Mouse (Mus musculus): ENCODE data around the gene Grem1.

Grem1 gene

DNA sequence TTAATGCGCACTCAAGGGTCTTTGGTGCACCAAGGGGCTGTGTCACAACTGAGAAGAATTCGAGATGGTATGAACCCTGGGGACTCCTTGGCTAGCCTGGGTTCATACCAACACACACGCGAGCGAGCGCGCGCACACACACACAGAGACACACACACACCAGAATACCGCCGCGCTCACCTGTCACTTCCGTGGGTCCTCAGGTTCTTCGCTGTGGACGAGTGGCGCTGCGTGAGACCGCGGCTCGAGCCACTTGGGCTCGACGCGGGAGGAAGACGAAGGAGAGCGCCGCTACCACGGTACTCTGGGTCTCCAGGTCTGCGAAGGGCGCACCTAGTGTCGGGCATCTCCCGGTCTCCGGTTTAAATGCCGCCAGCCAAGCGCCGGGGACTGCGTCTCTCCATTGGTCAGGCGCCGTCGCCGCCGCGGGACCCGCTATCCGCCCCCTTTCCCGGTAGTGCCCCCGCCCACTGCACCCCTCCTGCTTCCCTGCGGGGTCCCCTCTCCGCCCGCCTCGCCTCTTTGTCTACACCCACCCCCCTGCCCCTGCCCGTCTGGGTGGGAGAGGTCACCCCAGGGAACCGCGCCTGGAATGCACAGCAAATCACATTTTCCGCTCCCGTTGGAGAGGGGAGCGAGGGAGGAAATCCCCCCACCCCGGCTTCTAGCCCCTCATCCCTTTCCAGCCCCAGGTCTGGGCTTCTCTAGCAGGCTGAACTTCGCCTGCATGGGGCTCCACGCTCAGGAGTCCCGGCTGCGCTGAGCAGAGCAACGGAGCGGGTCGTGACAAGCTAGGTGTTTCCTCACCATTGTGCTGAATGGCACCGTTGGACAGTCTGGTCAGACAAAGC is at the start of gene Grem1:
Gene Grem1 (minus strand): TSS at position 336 of the 851 bp plus-strand sequence.
- no peak for DNase-seq (ENCODE audit: extremely low read depth, low read depth, low spot score)

DNA sequence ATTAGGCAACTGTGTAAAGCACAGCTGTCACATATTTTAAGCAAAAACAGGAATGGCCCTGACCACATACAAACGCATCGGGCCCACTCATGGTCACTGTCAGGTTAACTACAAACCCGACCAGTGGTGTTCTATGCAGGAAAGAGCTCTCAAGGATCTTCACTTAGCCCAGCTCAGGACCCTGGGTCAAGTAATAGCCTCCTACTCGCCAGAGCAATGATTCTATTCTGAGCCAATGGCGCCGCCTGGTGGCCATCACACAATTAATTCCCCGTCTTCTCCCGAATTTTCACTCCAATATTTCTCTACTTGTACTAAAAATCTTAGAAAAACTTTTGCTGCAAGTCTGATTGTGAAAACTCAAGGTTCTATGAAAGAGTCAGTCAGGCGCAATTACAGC is 49.2 kb upstream of the Grem1 start:
- DNase-seq (ENCODE audit: extremely low read depth, low read depth, low spot score): no peak

DNA sequence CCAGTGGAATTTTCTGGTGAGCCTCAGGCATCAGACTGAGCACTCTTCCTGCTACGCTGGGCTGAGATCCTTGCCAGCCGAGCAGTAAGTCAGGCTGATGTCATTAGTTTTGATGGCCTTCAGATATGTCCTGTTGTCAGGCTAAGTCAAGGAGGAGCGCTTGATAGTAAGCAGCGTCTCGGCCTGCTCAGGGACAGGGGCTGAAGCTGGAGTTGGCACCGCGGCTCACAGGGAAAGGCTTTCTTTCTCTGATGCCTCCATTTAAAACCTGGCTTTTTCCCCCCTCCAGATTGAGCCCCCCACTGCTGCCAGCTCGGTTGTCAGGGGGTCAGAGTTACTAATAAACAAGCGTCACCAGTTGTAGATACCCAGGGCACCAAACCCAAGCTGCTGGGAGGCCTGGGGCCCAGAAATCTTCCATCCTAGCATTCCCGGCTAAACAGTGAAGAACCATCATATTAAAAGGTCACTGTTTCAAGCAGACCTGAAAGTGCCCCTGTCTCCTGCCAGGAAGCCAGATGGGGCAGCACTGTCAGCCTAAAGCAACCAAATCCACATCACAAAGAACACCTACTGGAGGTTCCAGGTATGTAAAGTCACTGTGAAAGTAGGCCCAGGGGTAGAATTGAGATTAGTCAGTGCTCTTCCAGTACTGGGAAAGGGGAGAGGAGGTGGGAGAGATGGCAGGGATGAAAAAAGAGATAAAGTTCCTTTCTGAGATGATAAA is 48.6 kb upstream of the Grem1 start:
- DNase-seq (ENCODE audit: extremely low read depth, low read depth, low spot score): no peak

DNA sequence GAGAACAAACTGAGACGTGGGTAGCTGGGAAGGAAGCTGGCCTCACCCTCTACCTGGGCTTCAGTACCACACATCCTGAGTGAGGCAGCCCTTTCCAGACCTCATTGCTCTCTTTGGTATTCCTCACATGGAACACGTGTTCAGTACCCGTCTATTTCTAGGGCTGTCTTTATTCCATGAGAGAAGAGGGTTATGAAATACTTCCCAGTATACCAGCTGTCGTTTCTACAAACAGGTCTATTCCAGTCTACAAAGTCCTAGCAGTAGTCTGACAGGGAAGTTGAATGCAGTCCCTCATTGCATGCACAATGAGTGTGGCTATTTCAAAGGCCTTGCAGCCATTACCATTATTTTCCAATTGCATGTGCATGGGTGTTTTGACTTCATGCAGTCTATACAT is 47.3 kb upstream of the Grem1 start:
- DNase-seq (ENCODE audit: extremely low read depth, low read depth, low spot score): no peak

DNA sequence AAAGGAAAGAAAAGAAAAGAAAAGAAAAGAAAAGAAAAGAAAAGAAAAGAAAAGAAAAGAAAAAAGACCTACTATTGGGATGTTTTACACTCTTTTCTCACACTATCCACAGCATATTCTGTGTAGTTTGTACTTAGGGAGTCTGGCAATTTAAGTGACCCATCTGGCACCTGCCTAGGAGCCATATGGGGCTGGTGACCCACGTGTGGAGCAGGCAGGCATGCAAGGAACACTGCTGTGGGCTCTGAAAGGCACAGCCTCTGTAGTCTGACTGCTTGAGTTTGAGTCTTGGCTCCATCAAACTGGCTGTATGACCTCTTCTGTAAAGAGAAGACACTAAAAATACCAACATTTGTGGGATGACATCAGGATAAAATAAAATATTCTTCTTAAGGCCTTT is 45.3 kb upstream of the Grem1 start:
- no peak for DNase-seq (ENCODE audit: extremely low read depth, low read depth, low spot score)

DNA sequence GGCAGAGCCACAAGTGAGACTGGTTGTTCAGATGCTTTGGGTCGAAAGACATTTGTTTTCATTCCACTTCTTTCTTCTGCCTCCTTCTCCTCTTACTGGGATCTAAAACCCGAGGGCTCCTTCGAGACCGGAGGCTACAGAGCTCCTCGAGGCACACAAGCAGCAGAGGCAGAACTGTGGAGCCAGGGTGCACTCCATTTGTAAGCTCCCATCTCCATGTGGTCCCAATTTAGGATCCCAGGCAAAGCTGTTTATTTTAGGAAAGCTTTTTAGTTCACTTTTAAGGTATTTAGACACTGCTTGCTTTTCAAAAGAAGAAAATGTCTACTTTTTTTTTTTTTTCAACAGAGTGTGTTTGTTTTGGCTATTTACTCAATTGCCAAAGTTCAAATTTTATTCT is 42.4 kb upstream of the Grem1 start:
- DNase-seq (ENCODE audit: extremely low read depth, low read depth, low spot score): no peak

DNA sequence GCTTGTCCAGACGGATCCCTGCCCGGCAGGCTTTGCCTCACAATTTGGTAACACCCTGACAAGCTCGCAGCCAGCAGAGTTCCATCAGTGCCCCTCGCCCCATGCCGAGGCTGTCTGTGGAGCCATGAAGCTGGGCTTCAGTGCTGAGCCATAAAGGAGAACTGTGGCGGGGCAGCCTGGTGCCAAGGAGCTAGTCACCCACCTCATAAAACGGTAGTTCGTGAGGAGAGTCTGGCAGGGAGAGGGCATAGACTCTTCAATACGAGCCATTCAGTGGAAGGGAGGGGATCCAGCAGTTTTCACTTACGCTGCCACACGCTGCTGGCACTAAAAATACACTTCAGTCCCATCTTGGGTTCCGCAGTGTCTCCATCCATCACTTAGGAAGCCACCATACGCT is 40.2 kb upstream of the Grem1 start:
- peak; percentile 16 for DNase-seq (ENCODE audit: extremely low read depth, low read depth, low spot score)

DNA sequence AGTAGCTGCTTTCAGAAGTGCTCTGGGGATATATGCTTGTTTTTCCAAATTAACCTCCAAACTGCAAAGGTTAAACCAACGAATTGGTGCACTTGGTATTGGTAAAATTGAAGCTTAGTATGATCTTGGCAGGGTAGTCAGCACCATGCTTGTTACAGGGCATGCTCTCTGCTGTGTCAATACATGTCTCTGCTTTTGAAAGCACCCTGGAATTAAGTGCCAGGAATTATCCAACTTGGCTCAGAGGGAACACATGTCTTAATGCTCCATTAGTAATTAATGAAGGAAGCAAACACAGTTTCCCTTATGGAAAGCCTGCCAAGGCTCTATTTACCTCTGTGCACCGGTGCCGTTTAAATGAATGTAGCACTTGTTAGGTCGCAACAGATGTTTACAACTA is 36.7 kb upstream of the Grem1 start:
- peak; percentile 81 for DNase-seq (ENCODE audit: extremely low read depth, low read depth, low spot score)

DNA sequence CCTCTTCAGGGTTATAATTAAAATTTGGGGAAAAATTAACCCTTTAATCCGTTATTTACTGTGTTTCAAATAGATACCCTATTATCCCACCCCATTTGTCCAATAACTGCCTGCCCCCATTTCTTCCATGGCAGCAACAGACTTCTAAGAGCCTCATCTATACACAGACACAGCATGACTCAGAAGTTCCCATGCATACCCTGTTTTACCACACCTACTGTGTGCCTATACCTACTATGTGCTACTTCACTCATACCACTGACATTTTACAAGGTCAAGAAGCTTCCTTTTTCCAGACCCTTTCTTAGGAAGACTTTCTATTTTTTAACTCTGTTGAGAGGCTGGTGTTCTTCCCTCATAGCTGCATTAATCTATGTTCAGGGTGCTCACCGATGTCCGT is 35.1 kb upstream of the Grem1 start:
- DNase-seq (ENCODE audit: extremely low read depth, low read depth, low spot score): no peak

DNA sequence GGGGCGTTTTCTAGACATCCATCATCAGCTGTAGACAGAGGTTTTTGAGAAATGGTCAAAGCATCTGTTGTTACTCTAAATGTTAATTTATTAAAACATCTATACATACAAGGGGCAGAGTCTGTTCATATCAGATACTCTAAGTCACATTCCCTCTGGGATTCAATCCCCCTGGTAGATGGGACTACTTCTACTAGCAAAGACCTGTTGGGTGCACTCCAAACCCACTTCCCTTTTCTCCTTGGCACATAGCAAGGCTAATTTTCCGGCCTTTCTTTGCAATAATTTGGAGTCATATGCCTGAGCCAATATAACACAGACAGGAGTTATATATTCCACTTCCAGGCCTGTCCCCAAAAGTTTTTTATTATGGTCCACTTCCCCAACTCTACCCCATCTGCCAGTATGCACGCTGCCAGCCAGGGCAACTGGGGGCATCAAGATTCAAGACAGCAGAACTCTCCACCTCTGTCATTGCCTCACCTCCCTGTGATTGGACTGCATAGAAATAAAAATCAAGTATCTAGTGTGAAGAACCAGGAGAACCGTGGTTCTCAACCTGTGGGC is 30.5 kb upstream of the Grem1 start:
- DNase-seq (ENCODE audit: extremely low read depth, low read depth, low spot score): no peak

DNA sequence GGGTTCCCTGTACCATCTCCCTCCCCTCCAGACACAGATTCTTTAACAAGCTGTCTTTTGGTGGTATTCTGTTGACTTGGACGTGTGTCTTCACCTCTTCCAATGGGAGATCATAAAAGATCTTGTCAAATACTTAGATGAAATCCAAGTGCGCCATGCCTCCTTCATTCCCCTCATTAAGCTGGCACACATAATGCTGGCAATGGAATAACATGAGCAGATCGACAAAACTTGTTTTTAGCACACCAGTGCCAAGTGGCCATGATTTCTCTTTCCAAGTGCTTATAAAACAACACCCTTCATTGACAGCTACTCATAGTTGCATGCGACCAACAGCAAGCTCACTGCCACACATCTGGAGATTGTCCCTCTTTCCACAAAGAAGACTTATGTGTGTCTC is 29.4 kb upstream of the Grem1 start:
- no peak for DNase-seq (ENCODE audit: extremely low read depth, low read depth, low spot score)

DNA sequence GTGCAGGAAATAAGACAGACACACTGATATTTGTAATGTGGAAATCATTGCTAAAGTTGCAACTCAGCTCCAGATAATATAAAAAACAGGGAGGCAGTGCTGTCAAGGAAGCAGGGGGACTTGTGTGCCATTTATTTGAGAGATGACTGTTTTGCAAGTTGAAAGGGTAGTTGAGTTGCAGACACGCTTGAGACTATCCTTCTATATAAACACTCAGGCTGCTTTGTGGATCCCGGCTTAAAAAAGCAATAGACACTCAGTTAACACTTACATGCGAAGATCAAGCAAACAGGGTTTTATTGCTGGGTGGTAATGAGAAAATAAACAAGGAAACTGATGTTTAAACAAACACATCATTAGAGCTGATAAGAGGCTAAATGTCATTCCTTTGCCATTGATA is 26.4 kb upstream of the Grem1 start:
- DNase-seq (ENCODE audit: extremely low read depth, low read depth, low spot score): no peak

DNA sequence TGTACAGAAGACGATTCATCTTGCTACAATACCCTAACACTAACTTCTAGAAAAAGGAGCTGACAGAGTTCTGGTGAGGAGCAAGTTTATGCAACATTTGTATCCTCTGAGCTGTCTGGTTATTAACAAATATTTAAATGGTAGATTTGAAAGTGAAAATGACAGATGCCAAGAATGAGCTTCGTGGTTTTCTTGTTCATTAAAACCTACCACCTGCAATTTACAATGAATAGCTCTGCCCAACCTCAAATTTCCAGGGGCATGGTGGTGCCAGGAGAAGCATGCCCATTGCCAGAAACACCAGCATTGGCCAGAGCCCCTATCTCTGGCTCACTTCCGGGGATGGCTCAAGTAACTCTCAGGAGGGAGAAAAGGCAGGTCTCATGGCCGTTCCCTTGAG is 23.1 kb upstream of the Grem1 start:
- DNase-seq (ENCODE audit: extremely low read depth, low read depth, low spot score): no peak

DNA sequence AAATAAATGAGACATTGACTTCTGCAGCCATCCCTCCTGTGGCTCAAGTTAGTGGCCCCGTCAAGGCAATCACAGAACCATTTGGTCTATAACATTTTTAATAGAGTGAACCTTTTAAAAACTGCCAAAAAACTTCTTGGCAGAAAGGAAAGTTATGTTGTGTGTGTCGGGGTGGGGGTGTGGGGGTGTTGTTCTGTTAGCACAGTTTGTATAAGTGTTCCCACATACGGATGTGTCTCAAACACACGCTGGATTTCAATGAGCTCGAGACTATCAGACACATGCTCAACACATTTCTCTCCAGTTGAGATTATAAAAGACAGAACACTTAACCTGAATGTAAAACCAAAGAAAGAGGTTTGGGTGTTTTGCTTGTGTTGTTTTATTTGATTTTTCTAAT is 22.7 kb upstream of the Grem1 start:
- no peak for DNase-seq (ENCODE audit: extremely low read depth, low read depth, low spot score)

DNA sequence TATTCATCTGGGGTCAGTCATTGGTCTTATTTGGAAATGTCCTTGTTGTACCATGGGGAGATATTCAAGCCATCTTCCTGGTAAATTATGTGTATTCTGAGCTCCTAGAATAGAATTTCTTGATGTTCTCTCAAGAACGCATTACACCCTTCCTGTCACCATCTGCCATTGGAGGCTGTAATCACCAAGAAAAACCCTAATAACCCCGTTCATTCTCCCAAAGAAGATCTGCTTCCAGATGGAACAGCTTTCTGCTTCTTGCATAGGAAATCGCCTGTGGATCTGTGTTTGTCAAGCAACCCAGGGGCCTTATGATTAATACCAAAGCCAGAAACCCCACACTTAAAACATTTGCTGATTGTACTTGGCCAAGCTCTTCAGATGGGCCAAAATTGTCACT is 20.9 kb upstream of the Grem1 start:
- no peak for DNase-seq (ENCODE audit: extremely low read depth, low read depth, low spot score)

DNA sequence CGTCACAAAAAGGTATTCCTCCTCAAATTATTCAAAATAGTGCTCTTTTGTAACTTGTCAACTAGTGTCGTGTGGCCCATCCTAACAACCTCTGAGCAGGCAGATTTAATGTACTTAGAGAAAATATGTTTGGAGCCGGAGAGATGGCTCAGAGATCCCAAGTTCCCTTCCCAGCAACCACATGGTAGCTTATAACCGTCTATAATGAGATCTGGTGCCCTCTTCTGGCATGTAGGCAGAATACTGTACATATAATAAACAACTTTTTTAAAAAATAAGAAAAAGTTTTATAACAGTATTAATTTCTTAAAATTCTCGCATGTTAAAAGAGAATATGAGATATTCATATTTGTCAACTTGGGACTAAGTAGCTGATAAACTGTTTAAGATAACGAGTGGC is 19.6 kb upstream of the Grem1 start:
- DNase-seq (ENCODE audit: extremely low read depth, low read depth, low spot score): no peak

DNA sequence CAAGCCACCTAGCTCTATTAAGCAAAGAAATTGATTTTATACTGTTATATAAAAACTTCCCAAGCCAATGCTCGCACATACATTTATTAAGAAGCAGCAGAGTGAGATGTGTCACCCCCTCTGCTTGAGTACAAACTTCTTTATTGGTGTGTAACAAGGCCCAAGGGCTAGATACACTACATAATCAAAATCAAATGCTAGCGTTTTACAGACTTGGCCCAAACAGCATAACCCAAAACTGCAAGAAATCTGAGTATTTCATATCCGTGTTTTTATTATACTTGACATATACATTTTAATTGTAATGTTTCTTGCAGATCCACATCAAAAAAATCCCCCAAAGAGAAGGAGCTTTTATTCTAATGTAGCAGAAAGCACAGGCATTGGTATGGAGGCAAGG is 17.9 kb upstream of the Grem1 start:
- no peak for DNase-seq (ENCODE audit: extremely low read depth, low read depth, low spot score)

DNA sequence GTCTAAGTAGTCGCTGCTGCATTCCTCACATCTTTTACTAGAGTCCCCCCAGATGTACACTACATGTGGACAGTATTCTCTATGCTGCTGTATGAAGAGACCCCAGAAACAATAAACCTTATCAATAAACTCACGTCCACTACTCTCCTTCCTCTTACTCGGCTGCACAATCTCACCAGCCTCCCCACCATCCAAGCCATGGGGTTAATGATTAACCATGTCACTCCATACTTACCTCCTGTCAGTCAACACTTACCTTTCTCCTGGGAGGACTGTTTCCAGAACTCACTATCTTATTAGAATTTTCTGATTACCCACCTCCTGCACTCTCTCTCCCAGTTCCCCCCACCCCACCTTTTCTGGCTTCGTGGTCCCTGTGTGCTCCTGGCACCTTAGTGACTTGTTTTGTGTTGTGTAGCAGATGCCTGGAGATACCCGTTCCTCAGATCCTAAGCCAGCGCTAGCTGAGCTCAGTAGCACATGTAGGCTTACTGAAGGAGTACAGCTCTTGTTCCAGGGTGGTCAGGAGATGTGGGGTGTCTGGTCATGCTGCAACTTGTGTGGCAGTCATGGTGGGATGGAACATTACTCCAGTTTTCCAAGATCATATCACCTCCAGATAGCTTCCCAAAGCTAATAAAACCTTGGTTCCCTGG is 15.8 kb upstream of the Grem1 start:
- no peak for DNase-seq (ENCODE audit: extremely low read depth, low read depth, low spot score)

DNA sequence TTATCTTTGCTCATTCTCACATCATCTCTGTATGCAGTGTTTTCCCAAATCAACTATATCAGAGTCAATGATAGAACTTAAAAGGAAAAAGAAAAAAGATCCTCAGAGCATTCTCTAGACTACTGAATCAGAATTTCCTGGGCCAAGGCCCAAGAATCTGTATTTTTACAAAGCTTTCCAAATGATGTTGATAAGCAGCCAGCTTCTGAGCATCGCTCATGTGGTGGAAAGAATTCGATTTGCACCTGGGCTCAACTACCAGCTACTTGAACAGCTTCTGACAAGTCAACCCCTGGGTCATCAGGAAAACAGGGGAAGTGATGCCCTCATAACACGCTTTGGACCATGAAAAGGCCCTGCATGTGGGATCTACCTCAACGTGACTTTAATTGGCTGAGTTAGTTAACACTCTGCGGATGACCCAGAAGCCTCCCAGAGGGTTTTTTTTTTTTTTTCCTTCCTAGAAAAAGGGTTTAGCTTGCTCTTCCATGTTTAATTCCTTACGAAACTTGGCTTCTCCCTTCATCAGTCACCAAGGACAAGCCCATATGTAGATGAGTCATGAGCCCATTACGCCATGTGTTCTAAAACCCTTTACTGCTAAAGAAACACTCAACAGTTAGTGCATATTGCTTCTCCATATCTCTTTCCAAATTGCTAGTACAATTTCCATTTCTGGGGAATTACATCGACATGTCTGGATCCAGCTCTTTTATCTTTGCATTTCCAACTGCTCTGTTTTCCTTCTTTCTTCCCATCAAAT is 10.3 kb upstream of the Grem1 start:
- DNase-seq (ENCODE audit: extremely low read depth, low read depth, low spot score): peak; percentile 4

DNA sequence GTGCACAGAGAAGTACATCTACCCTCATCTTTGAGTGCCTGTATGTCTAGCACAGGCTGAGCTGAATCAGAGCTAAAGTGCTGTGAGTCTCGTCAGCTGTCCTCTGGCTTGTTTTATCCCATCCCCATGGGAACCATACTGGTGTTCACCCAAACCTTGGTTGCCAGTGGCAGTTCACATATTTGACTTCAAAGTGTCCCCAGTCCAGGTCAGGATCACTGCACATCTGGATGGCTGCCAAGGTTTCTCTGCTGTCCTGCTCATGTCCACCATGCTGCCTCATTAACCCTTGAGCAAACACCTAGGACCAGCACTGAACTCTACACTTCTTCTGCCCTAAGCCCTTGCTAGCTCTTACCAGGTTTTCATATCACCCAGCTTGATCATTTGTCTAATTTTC is 7.4 kb upstream of the Grem1 start:
- no peak for DNase-seq (ENCODE audit: extremely low read depth, low read depth, low spot score)

DNA sequence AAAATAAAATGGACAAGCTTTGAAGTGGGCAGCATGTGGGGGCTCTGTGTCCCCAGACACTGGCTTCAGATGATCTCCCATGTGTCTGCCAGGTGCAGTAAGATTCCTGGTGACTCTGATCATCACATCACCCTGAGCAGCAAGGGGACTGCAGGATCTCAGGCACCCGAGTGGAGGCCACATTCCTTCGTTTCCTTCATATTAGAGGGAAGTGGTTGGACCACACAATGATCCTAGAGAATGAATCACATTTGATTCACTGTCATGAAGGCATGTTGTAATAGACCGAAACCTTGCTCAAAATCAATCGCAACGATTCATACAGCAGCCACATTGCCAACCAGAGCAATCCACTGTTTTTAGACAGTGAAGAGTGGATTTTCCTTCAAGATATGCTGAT is 6.5 kb upstream of the Grem1 start:
- no peak for DNase-seq (ENCODE audit: extremely low read depth, low read depth, low spot score)

Measured in fat pad, adult 2 months (tissue).